Mouse (Mus musculus) lung, adult 2 months (tissue): ENCODE results near the gene Podn.

Experiments used
- CTCF ChIP-seq: fragments of 200-500 bp; IDR thresholded peaks from 2 replicates; pipeline ENCODE4 v1.5.1; 2011; ENCODE audit warnings: mild to moderate bottlenecking, low read length, control low read depth; ENCODE audit not compliant: insufficient read depth
- POLR2A ChIP-seq: fragments of 200-500 bp; IDR thresholded peaks from 2 replicates; pipeline ENCODE4 v1.6.1; 2011; ENCODE audit warnings: low read depth, mild to moderate bottlenecking, control low read depth, low read length, borderline replicate concordance; ENCODE audit errors: extremely low read depth

- TF ChIP-seq CTCF (no peak), POLR2A (no peak)
Observed at GRCm38 (mm10) chr4:107969781-107970180, 126.5 kb downstream of the Podn start.
